Mouse (Mus musculus): ENCODE data around the gene Gfpt2.
"Not testable (repeated sequence)": the region's sequence is repeated elsewhere in the genome, so short reads cannot be mapped to it uniquely, and the experiment has no call there.

Gene Gfpt2

DNA sequence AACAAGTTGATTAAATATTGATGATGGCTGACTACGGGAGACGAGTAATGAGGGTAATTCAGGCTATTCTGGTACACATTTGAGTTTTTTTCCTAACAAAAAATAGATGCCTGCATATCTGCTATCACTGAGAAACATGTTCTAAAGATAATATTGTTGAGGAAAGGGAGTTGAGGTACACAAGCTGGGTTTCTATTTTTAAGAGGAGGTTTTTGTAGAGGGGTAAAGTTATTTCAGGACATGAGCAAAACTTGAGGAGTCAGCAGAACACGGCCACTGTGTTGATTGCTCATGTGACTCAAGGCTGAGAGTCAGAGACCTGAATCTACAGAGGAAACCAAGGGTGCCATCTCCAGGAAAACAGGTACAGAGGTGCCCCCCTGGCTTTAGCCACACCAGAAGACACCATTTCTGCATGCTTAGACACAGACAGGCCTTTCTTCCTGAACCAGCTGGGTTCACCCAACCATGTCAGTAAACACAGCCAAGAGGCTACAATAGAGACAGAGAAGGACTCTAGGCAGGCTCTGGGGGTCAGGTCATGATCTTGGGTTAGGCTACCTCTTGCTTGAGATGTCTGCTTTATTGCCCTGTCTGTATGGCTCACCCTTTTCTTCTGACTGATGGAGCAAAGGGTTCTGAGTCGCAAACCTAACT lies 13.7 kb upstream of the Gfpt2 start:
- in situ Hi-C loops (cut with MboI; ENCODE audit: low pct_unique_long_range_greater_than_20kb in 1 of 2, low sequenced_read_pairs in 2 of 2, unreplicated experiment in 1 of 2): no loop called here

DNA sequence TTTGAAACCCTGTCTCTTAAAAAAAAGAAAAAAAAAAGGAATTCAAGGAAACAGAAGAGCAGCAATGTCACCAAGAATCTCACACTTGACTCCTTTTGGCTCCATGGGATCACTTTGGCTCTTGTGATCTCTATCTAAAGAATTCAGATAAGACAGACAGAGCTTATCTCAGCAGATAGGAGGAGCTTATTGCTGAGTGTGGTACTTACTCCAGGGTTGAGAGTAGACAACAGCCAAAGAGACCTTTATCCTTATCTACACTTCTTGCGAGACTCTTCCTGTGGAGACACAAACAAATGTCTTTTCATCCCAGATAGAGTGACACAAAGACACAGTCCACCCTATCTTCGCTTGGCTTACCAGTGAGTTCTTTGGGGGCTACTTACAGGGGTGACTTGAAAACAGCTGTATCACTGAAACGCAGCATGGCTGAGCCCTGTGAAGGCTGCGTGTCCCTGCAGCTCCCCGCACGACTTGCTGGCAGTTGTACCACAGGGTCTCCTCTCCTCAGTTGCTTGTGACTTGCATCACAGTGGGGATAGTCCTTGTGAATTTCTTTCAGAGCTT lies 12.1 kb upstream of the Gfpt2 start:
- in situ Hi-C loops (cut with MboI; ENCODE audit: low pct_unique_long_range_greater_than_20kb in 1 of 2, low sequenced_read_pairs in 2 of 2, unreplicated experiment in 1 of 2): no loop called here

DNA sequence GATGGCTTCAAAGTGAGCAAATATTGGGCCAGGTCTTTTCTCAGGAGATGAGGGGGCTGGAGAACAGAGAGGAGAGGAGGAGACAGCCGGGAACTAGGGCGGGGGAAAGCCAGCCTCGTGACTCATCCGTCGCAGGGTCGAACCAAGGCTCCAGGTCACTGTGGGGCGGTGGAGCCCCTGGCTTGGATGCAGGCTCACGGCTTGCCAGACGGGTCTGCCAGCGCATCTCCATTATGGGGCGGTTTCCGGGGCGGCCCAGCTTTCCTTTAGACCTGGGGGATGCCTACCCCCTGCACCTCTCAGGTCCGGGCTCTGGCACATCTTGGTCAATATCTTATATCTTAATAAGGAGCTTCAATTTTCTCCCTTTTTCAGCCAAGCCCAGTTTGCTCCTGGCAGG lies 847 bp upstream of the Gfpt2 start:
- in situ Hi-C loops (cut with MboI; ENCODE audit: low pct_unique_long_range_greater_than_20kb in 1 of 2, low sequenced_read_pairs in 2 of 2, unreplicated experiment in 1 of 2): no loop called here

GRCm38 (mm10) chr11:49794342-49795144 lies 565 bp downstream of the Gfpt2 start:
- in situ Hi-C loops (cut with MboI; ENCODE audit: low pct_unique_long_range_greater_than_20kb in 1 of 2, low sequenced_read_pairs in 2 of 2, unreplicated experiment in 1 of 2): no loop called here

DNA sequence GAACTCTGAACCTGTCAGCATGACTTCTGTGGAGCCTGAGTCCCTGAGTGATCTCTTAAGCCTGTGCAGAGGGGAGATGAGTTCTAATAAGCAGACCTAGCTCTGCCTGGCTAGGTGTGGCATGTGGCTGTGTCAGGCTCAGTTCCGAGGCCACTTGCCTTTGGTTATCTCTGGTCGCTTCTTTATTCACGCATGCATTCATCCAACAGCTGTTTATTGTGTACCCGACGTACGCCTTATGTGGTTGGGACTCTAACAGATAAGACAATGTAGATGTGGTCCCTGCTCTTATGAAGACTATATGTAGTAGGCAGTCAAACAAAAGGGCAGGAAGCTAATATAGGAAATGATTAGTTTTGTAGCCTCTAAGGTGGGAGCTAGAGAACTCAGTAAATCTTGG lies 5.0 kb downstream of the Gfpt2 start:
- in situ Hi-C loops (cut with MboI; ENCODE audit: low pct_unique_long_range_greater_than_20kb in 1 of 2, low sequenced_read_pairs in 2 of 2, unreplicated experiment in 1 of 2): no loop called here

DNA sequence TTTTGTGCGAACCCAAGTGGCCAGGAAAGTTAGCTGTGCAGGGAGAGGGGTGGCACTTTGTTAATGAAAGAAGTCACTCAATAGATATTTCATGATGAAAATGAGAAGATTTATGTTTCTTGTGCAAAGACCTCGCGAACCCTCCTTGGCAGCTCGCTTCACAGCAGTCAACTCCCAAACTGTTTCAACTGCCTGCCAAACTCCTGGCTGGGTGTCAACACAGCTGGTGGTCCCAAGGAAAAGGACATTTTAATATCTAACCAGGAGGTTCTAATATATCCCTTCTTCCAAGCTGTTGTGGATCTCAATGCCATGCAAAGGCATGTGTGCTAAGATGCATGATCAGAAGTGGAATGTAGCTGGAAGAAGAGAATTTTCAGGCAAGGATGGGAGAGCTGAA lies 7.5 kb downstream of the Gfpt2 start:
- in situ Hi-C loops (cut with MboI; ENCODE audit: low pct_unique_long_range_greater_than_20kb in 1 of 2, low sequenced_read_pairs in 2 of 2, unreplicated experiment in 1 of 2): no loop called here

GRCm38 (mm10) chr11:49803801-49804200 lies 9.8 kb downstream of the Gfpt2 start:
- in situ Hi-C loops (cut with MboI; ENCODE audit: low pct_unique_long_range_greater_than_20kb in 1 of 2, low sequenced_read_pairs in 2 of 2, unreplicated experiment in 1 of 2): no loop called here

DNA sequence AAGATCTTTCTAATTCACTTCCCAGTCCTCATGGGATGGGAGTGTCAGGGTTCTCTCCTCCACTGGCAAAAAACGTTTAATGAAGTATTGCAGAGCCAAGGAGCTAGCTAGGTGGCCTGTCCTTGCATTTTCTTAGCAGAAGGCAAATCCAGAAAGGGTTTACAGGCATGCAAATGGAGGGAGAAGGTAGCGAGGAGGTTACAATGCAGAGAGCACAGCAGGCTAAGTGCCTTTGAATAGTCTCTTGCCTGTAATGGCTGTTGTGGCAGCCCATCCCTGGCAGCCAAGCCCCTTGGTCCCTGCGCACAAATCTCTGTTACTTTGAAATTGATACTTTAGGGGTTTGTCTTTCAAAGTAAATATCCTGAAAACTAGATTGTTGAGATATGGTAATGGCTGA lies 12.2 kb downstream of the Gfpt2 start:
- in situ Hi-C loops (cut with MboI; ENCODE audit: low pct_unique_long_range_greater_than_20kb in 1 of 2, low sequenced_read_pairs in 2 of 2, unreplicated experiment in 1 of 2): no loop called here

- in situ Hi-C loops (cut with MboI; ENCODE audit: low pct_unique_long_range_greater_than_20kb in 1 of 2, low sequenced_read_pairs in 2 of 2, unreplicated experiment in 1 of 2): no loop called here
Observed at GRCm38 (mm10) chr11:49808946-49809345, 15.0 kb downstream of the Gfpt2 start.

GRCm38 (mm10) chr11:49810696-49811095 lies 16.7 kb downstream of the Gfpt2 start:
- in situ Hi-C loops (cut with MboI; ENCODE audit: low pct_unique_long_range_greater_than_20kb in 1 of 2, low sequenced_read_pairs in 2 of 2, unreplicated experiment in 1 of 2): not testable (repeated sequence)

DNA sequence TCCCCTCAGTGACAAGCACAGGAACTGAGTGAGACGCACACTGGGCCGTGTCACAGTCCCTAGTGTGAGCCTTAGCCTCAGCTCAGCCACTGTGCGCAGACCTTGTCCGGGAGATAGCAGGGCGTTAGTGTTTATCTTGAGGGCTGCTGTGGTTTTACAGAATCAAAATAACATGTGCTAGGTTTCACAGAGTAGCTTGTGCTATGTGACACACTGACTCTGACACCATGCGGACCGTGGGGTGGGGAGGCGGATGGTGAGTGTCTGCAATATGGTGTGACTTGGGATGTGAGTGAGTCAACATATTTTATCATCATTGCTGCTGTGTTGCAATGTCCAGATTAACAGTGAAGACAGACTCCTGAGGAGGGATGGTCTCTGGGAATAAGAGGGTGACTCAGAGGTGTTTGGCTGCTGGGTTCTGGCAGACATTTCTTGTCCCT lies 17.1 kb downstream of the Gfpt2 start:
- in situ Hi-C loops (cut with MboI; ENCODE audit: low pct_unique_long_range_greater_than_20kb in 1 of 2, low sequenced_read_pairs in 2 of 2, unreplicated experiment in 1 of 2): no loop called here

GRCm38 (mm10) chr11:49811879-49812278 lies 17.9 kb downstream of the Gfpt2 start:
- in situ Hi-C loops (cut with MboI; ENCODE audit: low pct_unique_long_range_greater_than_20kb in 1 of 2, low sequenced_read_pairs in 2 of 2, unreplicated experiment in 1 of 2): no loop called here

DNA sequence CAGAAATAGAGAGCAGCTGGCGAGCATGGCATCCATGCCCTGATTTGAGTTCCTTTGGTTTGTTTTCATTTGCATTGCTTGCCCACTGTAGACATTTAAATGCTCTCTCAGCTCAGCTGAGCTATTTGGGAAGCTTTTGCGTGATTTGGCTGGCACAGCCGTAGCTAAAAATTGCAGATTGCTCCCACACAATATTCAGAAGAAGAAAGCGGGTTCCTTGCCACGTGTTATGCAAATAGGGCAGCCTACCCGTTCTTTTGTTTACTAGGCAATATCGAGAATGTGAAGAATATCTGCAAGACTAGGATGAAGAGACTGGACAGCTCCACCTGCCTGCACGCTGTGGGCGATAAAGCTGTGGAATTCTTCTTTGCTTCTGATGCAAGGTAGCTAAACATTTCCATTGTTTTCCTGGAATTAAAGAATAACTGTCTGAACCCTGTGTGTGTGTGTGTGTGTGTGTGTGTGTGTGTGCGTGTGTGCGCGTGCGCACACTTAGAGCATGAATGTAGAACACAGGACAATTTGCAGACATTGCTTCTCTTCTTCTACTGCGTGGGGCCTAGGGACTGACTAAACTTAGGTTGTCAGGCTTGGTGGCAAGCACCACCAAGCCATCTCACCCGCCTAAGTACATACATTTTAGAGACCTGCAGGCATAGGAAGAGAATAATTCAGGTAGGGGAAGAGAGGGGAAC lies 25.0 kb downstream of the Gfpt2 start:
- in situ Hi-C loops (cut with MboI; ENCODE audit: low pct_unique_long_range_greater_than_20kb in 1 of 2, low sequenced_read_pairs in 2 of 2, unreplicated experiment in 1 of 2): no loop called here

DNA sequence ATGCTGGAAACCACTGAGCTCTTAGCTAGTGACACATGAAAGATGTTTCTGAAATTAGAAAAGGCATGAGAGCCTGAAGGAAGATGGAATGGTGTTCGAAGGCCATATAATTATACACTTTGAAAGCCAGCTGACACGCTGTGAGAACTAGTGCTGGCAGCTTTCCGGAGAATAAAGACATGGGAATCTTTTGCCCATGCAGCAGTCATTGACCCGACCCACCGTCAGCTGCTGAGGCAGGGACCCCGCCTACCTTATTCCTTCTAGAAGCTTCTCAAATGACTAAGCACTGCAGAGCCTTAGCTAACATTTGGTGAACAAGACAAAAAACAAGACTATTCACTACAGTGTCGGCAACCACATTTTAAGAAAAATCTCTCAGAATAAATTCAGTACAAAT lies 25.7 kb downstream of the Gfpt2 start:
- in situ Hi-C loops (cut with MboI; ENCODE audit: low pct_unique_long_range_greater_than_20kb in 1 of 2, low sequenced_read_pairs in 2 of 2, unreplicated experiment in 1 of 2): no loop called here

DNA sequence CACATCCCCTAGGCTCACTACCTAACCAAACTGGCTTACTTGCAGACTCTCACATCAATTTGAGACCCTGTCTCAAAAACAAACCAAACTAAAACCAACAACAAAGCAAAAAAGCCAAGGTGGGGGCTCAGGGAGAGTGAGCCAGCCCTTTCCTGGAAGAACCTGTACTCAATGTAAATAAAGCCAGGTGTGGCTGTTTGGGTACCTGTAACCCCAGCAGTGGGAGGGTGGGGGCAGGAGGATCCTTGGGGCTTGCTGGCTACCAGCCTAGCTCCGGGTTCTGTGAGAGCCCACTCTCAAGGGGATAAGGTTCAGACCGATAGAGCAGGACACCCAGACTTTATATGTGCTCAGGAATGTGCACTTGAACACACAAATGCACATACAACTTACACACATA lies 26.9 kb downstream of the Gfpt2 start:
- in situ Hi-C loops (cut with MboI; ENCODE audit: low pct_unique_long_range_greater_than_20kb in 1 of 2, low sequenced_read_pairs in 2 of 2, unreplicated experiment in 1 of 2): no loop called here

DNA sequence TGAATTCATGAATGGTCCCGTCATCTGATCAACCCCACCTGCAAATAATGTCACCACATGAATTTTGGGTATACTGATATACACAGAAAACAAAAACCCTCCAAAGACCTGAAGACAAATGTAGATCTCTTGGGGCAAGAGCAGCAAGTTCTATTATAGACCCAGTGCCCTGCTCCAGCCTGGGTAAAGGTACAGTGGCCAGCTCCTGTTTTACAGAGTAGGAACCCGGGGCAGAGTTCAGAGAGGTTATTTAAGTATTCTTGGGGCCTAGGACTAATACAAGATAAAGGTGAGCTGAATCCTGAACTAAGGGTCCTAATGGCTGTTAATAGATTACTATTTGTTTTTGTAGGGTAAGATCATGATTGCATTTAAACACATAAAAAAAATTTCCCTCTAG lies 27.6 kb downstream of the Gfpt2 start:
- in situ Hi-C loops (cut with MboI; ENCODE audit: low pct_unique_long_range_greater_than_20kb in 1 of 2, low sequenced_read_pairs in 2 of 2, unreplicated experiment in 1 of 2): no loop called here

DNA sequence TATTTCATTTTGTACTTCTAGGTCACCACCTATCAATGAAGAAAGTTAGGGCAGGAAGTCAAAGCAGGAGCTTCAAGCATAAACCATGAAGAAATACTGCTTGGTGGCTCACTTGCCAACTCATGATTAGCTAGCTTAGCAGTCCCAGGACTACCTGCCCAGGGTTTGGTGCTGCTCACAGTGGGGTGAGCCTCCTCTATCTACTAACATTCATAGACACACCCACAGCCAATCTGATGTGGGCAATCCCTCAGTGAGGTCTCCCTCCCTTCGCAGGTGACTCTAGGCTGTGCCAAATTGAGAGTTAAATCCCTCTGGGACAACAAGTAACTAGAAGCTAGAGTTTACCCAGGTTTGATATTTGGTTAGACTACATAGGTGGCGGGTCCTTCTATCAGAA lies 28.4 kb downstream of the Gfpt2 start:
- in situ Hi-C loops (cut with MboI; ENCODE audit: low pct_unique_long_range_greater_than_20kb in 1 of 2, low sequenced_read_pairs in 2 of 2, unreplicated experiment in 1 of 2): no loop called here

GRCm38 (mm10) chr11:49824896-49825295 lies 30.9 kb downstream of the Gfpt2 start:
- in situ Hi-C loops (cut with MboI; ENCODE audit: low pct_unique_long_range_greater_than_20kb in 1 of 2, low sequenced_read_pairs in 2 of 2, unreplicated experiment in 1 of 2): no loop called here

- in situ Hi-C loops (cut with MboI; ENCODE audit: low pct_unique_long_range_greater_than_20kb in 1 of 2, low sequenced_read_pairs in 2 of 2, unreplicated experiment in 1 of 2): no loop called here
Observed at GRCm38 (mm10) chr11:49827243-49827642, 33.3 kb downstream of the Gfpt2 start.
